Mouse (Mus musculus) midbrain, embryonic 13.5 days (tissue): Measurements from ENCODE around the gene Cntnap2. TPM values are rescaled to one million over a fixed set of nuclear protein-coding genes. Genes with fewer than 3 reads are reported as not detected.

Source experiments
- ATAC-seq: fragments of 200-750 bp; cut with Nextera tagmentation; 2 replicates; pipeline ENCODE4 v1.8.0; 2017; ENCODE audit warnings: mild to moderate bottlenecking, moderate TSS enrichment, moderate library complexity
- H3K27ac ChIP-seq: fragments of 300-500 bp; sonication (generic); 2 replicates; pipeline ENCODE4 v1.5.1; 2015; ENCODE audit warnings: inconsistent platforms, mild to moderate bottlenecking, moderate library complexity
- H3K27me3 ChIP-seq: fragments of 300-500 bp; sonication (generic); 2 replicates; pipeline ENCODE4 v1.6.1; 2015; ENCODE audit warnings: mild to moderate bottlenecking, inconsistent platforms
- H3K36me3 ChIP-seq: fragments of 300-500 bp; sonication (generic); 2 replicates; pipeline ENCODE4 v1.6.1; 2015; ENCODE audit warnings: mild to moderate bottlenecking, inconsistent platforms
- H3K4me1 ChIP-seq: fragments of 300-500 bp; sonication (generic); replicated peaks from 2 replicates; pipeline ENCODE4 v1.6.1; 2015; ENCODE audit warnings: inconsistent platforms
- H3K4me2 ChIP-seq: fragments of 300-500 bp; sonication (generic); replicated peaks from 2 replicates; pipeline ENCODE4 v1.6.1; 2015; ENCODE audit warnings: moderate library complexity, mild to moderate bottlenecking, inconsistent platforms
- H3K4me3 ChIP-seq: fragments of 300-500 bp; sonication (generic); replicated peaks from 2 replicates; pipeline ENCODE4 v1.5.1; 2015; ENCODE audit warnings: mild to moderate bottlenecking, inconsistent platforms
- H3K9ac ChIP-seq: fragments of 300-500 bp; sonication (generic); replicated peaks from 2 replicates; pipeline ENCODE4 v1.6.1; 2015; ENCODE audit warnings: mild to moderate bottlenecking, inconsistent platforms
- H3K9me3 ChIP-seq: fragments of 300-500 bp; sonication (generic); 2 replicates; pipeline ENCODE4 v1.6.1; 2016; ENCODE audit warnings: mild to moderate bottlenecking, inconsistent platforms
- WGBS: fragments of 180-500 bp; shearing (Covaris S2); methylation state at CpG from one replicate; pipeline ENCODE4 v1.1.7; 2015; 5-methylcytosine and 5-hydroxymethylcytosine counted together
- polyA plus RNA-seq: library from polyadenylated mRNA; unstranded; fragments of >200 nt; fragmentation: Nextera tagmentation; extraction: Ambion mirVana; gene quantifications from 2 replicates; pipeline ENCODE4 v1.2.1, GENCODE M21; 2015

Gene Cntnap2
- polyA plus RNA-seq, 1 experiment from 2014 or later: 72.9 TPM

DNA sequence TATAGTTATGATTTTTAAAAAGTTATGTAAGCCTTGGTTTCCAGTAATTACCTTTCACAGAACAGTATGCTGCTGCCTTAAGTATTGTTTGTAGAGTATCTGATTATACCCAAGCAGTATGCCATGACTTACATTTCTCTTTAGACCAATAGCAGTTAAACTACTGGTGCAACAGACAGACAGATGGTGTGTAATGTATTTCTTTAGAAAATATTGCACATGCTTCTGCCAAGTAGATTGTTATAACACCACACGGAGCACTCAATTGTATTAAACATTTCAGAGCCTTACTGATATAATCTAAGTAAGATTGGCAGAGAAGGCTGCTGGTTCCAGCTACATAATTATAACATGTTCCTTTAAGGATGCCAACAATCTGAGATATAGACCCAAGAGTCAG lies 1609.9 kb downstream of the Cntnap2 start:
- Histone ChIP-seq H3K9ac (no peak overlapping the region), H3K4me2 (no peak overlapping the region), H3K9me3 (no peaks in the 10 kb centered on the region), H3K4me1 (no peaks in the 10 kb centered on the region), H3K36me3 (no peaks in the 10 kb centered on the region), H3K4me3 (no peak overlapping the region), H3K27ac (no peak overlapping the region), H3K27me3 (no peaks in the 10 kb centered on the region)
- ATAC-seq: no peak
- 87% methylated on average over 1 of the region's 1 CpGs for WGBS

DNA sequence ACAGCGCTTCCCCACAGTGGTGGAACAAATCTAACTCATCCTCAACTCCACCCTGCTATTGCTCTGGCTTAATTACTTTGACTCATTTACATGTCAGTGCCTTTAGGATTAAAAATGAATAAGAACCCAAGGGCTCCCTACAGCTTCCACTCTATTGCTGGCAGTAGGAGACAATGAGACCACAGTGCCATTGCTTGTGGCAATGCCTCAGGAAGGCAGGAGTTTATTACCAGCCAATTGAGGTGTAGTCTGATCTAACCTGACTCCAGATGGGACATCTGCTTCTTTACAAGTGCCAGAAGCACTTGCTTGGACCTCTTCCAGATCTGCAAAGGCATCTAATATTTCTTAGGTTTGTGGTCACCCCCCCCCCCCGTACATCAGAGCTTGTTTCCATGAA lies 1615.9 kb downstream of the Cntnap2 start:
- no peaks in the 10 kb centered on the region for H3K27me3 ChIP-seq
- H3K4me3 ChIP-seq: no peak overlapping the region
- no peaks in the 10 kb centered on the region for H3K9me3 ChIP-seq
- H3K27ac ChIP-seq: no peak overlapping the region
- no peak overlapping the region for H3K4me2 ChIP-seq
- no peak overlapping the region for H3K9ac ChIP-seq
- 80% methylated on average over 2 of the region's 2 CpGs for WGBS
- H3K4me1 ChIP-seq: no peaks in the 10 kb centered on the region
- no peaks in the 10 kb centered on the region for H3K36me3 ChIP-seq
- ATAC-seq: no peak

GRCm38 (mm10) chr6:46675621-46676020 lies 1616.5 kb downstream of the Cntnap2 start:
- H3K4me1 ChIP-seq: no peaks in the 10 kb centered on the region
- no peak overlapping the region for H3K9ac ChIP-seq
- no peak overlapping the region for H3K4me2 ChIP-seq
- H3K27ac ChIP-seq: no peak overlapping the region
- no peak for ATAC-seq
- H3K27me3 ChIP-seq: no peaks in the 10 kb centered on the region
- 91% methylated on average over 4 of the region's 4 CpGs for WGBS
- H3K4me3 ChIP-seq: no peak overlapping the region
- no peaks in the 10 kb centered on the region for H3K9me3 ChIP-seq
- no peaks in the 10 kb centered on the region for H3K36me3 ChIP-seq

DNA sequence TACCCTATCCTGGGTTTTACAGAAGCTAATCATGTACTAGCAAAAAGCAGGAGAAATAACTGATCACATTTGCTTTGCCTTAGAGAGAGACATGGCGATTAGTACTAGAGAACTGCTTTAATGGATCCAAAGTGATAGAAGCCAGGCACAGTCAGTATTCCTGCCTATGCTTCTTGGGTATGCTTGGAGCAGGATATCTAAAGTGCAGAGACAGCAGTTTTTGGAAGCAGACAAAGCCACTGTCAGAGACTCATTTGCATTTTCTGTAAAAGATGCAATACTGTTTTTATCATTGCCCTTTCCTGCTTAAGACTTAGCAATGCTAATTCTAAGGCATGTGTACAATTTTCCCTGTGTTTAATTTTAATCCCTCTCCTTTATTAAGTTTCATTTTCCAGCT lies 1637.0 kb downstream of the Cntnap2 start:
- Histone ChIP-seq H3K9me3 (no peaks in the 10 kb centered on the region), H3K27me3 (no peaks in the 10 kb centered on the region), H3K9ac (no peak overlapping the region), H3K36me3 (no peaks in the 10 kb centered on the region), H3K27ac (no peak overlapping the region), H3K4me1 (no peaks in the 10 kb centered on the region), H3K4me3 (no peak overlapping the region), H3K4me2 (no peak overlapping the region)
- no peak for ATAC-seq
- WGBS: 96% methylated on average over 1 of the region's 1 CpGs

- ATAC-seq: no peak
- Histone ChIP-seq H3K4me2 (no peak overlapping the region), H3K27ac (no peak overlapping the region), H3K9ac (no peak overlapping the region), H3K4me3 (no peak overlapping the region), H3K27me3 (no peaks in the 10 kb centered on the region), H3K4me1 (no peaks in the 10 kb centered on the region), H3K36me3 (no peaks in the 10 kb centered on the region), H3K9me3 (no peaks in the 10 kb centered on the region)
- 91% methylated on average over 2 of the region's 2 CpGs for WGBS
These were observed 1640.2 kb downstream of the Cntnap2 start for GRCm38 (mm10) chr6:46699343-46699742.

GRCm38 (mm10) chr6:46704293-46705170 lies 1645.4 kb downstream of the Cntnap2 start:
- Histone ChIP-seq H3K27ac (no peak overlapping the region), H3K4me3 (no peak overlapping the region), H3K4me1 (no peaks in the 10 kb centered on the region), H3K27me3 (no peaks in the 10 kb centered on the region), H3K36me3 (no peaks in the 10 kb centered on the region), H3K9me3 (no peaks in the 10 kb centered on the region), H3K4me2 (no peak overlapping the region), H3K9ac (no peak overlapping the region)
- 86% methylated on average over 7 of the region's 7 CpGs for WGBS
- no peak for ATAC-seq

- ATAC-seq: no peak
- no peaks in the 10 kb centered on the region for H3K4me1 ChIP-seq
- H3K4me3 ChIP-seq: no peak overlapping the region
- no peaks in the 10 kb centered on the region for H3K36me3 ChIP-seq
- 96% methylated on average over 3 of the region's 3 CpGs for WGBS
- H3K9ac ChIP-seq: no peak overlapping the region
- no peak overlapping the region for H3K4me2 ChIP-seq
- H3K27me3 ChIP-seq: no peaks in the 10 kb centered on the region
- no peak overlapping the region for H3K27ac ChIP-seq
- no peaks in the 10 kb centered on the region for H3K9me3 ChIP-seq
These were observed 1646.8 kb downstream of the Cntnap2 start for GRCm38 (mm10) chr6:46705926-46706325.

DNA sequence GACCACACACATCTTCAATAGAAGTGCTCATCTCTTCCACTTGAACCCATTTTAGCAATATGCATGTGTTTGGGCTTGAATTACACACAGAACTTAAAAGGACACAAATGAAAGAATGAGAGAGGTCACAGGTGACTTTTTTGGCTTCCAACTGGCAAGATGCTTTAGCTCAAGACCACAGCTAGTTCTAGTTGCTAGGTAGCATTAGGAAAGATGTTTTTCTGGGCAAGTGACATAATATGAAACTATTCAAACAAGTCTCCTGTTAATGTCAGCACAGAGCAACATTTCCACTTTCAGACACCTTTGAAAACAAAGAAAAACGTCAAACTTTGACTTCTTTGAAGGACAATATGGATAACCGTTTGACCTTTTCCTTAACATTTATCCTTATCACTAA lies 1657.4 kb downstream of the Cntnap2 start:
- H3K27ac ChIP-seq: no peak overlapping the region
- no peak for ATAC-seq
- H3K9me3 ChIP-seq: no peaks in the 10 kb centered on the region
- WGBS: 71% methylated on average over 2 of the region's 2 CpGs
- H3K36me3 ChIP-seq: no peaks in the 10 kb centered on the region
- H3K4me3 ChIP-seq: no peak overlapping the region
- H3K4me1 ChIP-seq: no peaks in the 10 kb centered on the region
- no peak overlapping the region for H3K9ac ChIP-seq
- H3K27me3 ChIP-seq: no peaks in the 10 kb centered on the region
- H3K4me2 ChIP-seq: no peak overlapping the region

DNA sequence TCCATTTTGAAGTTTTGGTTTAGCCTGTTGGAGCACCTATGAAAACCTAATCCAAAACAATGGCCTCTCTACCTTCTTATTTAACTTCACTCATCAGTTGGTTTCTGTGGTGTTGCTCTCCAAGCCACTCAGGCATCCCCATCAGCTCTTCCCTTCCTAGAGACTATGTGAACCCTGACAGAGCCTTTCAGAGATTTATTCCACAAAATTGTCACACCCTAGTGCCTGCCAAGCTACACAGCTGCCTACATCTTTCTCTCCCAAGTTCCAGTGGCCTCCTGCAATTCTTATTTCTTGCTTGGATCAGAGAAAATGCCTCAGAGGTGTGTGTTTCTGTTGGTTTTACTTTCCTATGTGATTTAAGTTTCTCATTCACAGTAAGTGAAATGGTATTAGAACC lies 1674.6 kb downstream of the Cntnap2 start:
- Histone ChIP-seq H3K9me3 (no peaks in the 10 kb centered on the region), H3K9ac (no peak overlapping the region), H3K4me2 (no peak overlapping the region), H3K4me3 (no peak overlapping the region), H3K36me3 (no peaks in the 10 kb centered on the region), H3K4me1 (no peaks in the 10 kb centered on the region), H3K27me3 (no peaks in the 10 kb centered on the region), H3K27ac (no peak overlapping the region)
- ATAC-seq: no peak

DNA sequence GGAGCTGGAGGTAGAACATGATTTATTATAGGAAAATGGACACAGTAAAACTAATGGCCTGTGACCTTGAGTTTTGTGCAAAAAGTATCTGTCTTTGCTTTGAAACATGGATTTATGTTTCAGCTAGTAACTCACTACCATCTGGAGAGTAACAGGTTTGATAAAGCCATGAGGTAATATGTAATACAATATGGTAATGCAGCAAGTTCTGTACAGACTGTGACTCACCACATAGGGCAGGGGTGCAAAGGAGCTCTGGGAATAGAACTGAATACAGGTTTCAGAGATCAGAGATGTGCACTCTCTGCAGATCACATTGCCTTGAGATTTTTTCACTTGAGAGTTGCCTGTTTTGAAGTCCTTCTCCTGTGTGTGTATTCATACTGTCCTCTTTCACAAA lies 1689.3 kb downstream of the Cntnap2 start:
- Histone ChIP-seq H3K4me2 (no peak overlapping the region), H3K27me3 (no peaks in the 10 kb centered on the region), H3K4me1 (no peaks in the 10 kb centered on the region), H3K4me3 (no peak overlapping the region), H3K36me3 (no peaks in the 10 kb centered on the region), H3K27ac (no peak overlapping the region), H3K9me3 (no peaks in the 10 kb centered on the region), H3K9ac (no peak overlapping the region)
- ATAC-seq: no peak

- Histone ChIP-seq H3K4me1 (0 out of 2 replicates have a peak, but pooled peaks cover 3% of the 10 kb centered on the region), H3K27ac (no peak overlapping the region), H3K36me3 (no peaks in the 10 kb centered on the region), H3K27me3 (no peaks in the 10 kb centered on the region), H3K4me2 (no peak overlapping the region), H3K4me3 (no peak overlapping the region), H3K9me3 (no peaks in the 10 kb centered on the region), H3K9ac (no peak overlapping the region)
- 12% methylated on average over 3 of the region's 3 CpGs for whole genome bisulfite sequencing
- no peak for ATAC-seq
These were observed 1704.3 kb downstream of the Cntnap2 start for GRCm38 (mm10) chr6:46763481-46763880.

GRCm38 (mm10) chr6:46774529-46774928 lies 1715.4 kb downstream of the Cntnap2 start:
- H3K27ac ChIP-seq: no peak overlapping the region
- no peak for ATAC-seq

More at GRCm38 (mm10) chr6:46774529-46774928, 1715.4 kb downstream of the Cntnap2 start:
- Histone ChIP-seq H3K4me2 (no peak overlapping the region), H3K4me3 (no peak overlapping the region), H3K9ac (no peak overlapping the region), H3K27me3 (no peaks in the 10 kb centered on the region), H3K4me1 (no peaks in the 10 kb centered on the region), H3K9me3 (no peaks in the 10 kb centered on the region), H3K36me3 (no peaks in the 10 kb centered on the region)
